Mouse (Mus musculus) forebrain, embryonic 12.5 days (tissue): ENCODE results near the gene Erich2. TPM values are rescaled to one million over a fixed set of nuclear protein-coding genes. Genes with fewer than 3 reads are reported as not detected.
"Not testable (repeated sequence)": the region's sequence is repeated elsewhere in the genome, so short reads cannot be mapped to it uniquely, and the experiment has no call there.

Experiments
- ATAC-seq: fragments of 200-750 bp; cut with Nextera tagmentation; 2 replicates; pipeline ENCODE4 v1.8.0; 2017; ENCODE audit warnings: moderate TSS enrichment; ENCODE audit not compliant: low FRiP score
- H3K27ac ChIP-seq: fragments of 300-500 bp; sonication (generic); 2 replicates; pipeline ENCODE4 v1.5.1; 2016; ENCODE audit warnings: mild to moderate bottlenecking
- H3K27me3 ChIP-seq: fragments of 300-500 bp; sonication (generic); 2 replicates; pipeline ENCODE4 v1.6.1; 2016; ENCODE audit warnings: mild to moderate bottlenecking
- H3K36me3 ChIP-seq: fragments of 300-500 bp; sonication (generic); replicated peaks from 2 replicates; pipeline ENCODE4 v1.6.1; 2016; ENCODE audit warnings: mild to moderate bottlenecking
- H3K4me1 ChIP-seq: fragments of 300-500 bp; sonication (generic); 2 replicates; pipeline ENCODE4 v1.6.1; 2016
- H3K4me2 ChIP-seq: fragments of 300-500 bp; sonication (generic); 2 replicates; pipeline ENCODE4 v1.6.1; 2016; ENCODE audit warnings: mild to moderate bottlenecking, moderate library complexity
- H3K4me3 ChIP-seq: fragments of 300-500 bp; sonication (generic); replicated peaks from 2 replicates; pipeline ENCODE4 v1.5.1; 2016; ENCODE audit warnings: mild to moderate bottlenecking
- H3K9ac ChIP-seq: fragments of 300-500 bp; sonication (generic); 2 replicates; pipeline ENCODE4 v1.6.1; 2016; ENCODE audit warnings: mild to moderate bottlenecking
- H3K9me3 ChIP-seq: fragments of 300-500 bp; sonication (generic); 2 replicates; pipeline ENCODE4 v1.6.1; 2016
- WGBS: fragments of 180-500 bp; shearing (Covaris S2); methylation state at CpG from one replicate; pipeline ENCODE4 v1.1.7; 2016; 5-methylcytosine and 5-hydroxymethylcytosine counted together
- polyA plus RNA-seq: library from polyadenylated mRNA; unstranded; fragments of >200 nt; fragmentation: Nextera tagmentation; extraction: Ambion mirVana; gene quantifications from 2 replicates; pipeline ENCODE4 v1.2.1, GENCODE M21; 2016

The Erich2 gene
- 1.3 and 1.4 TPM in 2 replicates for polyA plus RNA-seq

- H3K4me1 ChIP-seq: peaks cover 21% of the 10 kb centered on the region
- no peaks in the 10 kb centered on the region for H3K36me3 ChIP-seq
- H3K9me3 ChIP-seq: no peaks in the 10 kb centered on the region
- H3K27ac ChIP-seq: 0 out of 2 replicates have a peak within 1 kb of the TSS, but pooled peaks have one; percentile 15
- H3K4me2 ChIP-seq: peak within 1 kb of the TSS; percentile 81
- H3K27me3 ChIP-seq: 0 out of 2 replicates have a peak, but pooled peaks cover 8% of the 10 kb centered on the region
- H3K9ac ChIP-seq: peak within 1 kb of the TSS; percentile 53
- 10% methylated on average over 10 of the region's 10 CpGs for WGBS
- peak within 1 kb of the TSS; percentile 50 for H3K4me3 ChIP-seq
- ATAC-seq: peak; percentile 44
Measured at GRCm38 (mm10) chr2:70508496-70508895, at the start of gene Erich2. Gene Erich2 (plus strand): TSS chr2:70508819.

DNA sequence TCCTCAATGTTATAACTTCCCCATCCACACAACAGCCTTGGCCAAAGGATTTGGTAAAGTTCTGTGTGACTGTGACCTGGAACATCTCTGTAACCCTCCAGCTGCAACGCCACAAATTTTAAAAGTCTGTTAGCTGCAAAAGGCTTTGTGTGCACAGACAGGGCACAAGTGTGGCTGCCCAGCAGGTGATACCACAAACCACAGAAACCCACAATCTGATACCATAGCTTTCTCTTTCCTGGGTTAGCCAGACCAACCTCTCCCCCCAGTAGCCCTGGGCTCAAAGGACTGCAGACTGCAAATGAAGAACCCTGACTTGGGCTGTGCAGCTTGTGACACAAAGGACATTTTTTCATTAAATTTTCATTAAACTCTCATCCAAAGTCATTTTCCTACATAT lies 45.0 kb upstream of the Erich2 start:
- Histone ChIP-seq H3K27me3 (peaks cover 33% of the 10 kb centered on the region), H3K36me3 (no peaks in the 10 kb centered on the region), H3K9me3 (no peaks in the 10 kb centered on the region), H3K27ac (no peak overlapping the region), H3K4me1 (no peaks in the 10 kb centered on the region), H3K4me2 (no peak overlapping the region), H3K9ac (no peak overlapping the region), H3K4me3 (no peak overlapping the region)
- no peak for ATAC-seq
- WGBS: 87% methylated on average over 1 of the region's 1 CpGs

GRCm38 (mm10) chr2:70471136-70471535 lies 37.5 kb upstream of the Erich2 start:
- Histone ChIP-seq H3K36me3 (no peaks in the 10 kb centered on the region), H3K4me2 (no peak overlapping the region), H3K27ac (no peak overlapping the region), H3K27me3 (peaks cover 76% of the 10 kb centered on the region), H3K4me1 (peaks cover 51% of the 10 kb centered on the region), H3K4me3 (no peak overlapping the region), H3K9me3 (no peaks in the 10 kb centered on the region), H3K9ac (no peak overlapping the region)
- 4% methylated on average over 5 of the region's 5 CpGs for WGBS
- ATAC-seq: no peak

DNA sequence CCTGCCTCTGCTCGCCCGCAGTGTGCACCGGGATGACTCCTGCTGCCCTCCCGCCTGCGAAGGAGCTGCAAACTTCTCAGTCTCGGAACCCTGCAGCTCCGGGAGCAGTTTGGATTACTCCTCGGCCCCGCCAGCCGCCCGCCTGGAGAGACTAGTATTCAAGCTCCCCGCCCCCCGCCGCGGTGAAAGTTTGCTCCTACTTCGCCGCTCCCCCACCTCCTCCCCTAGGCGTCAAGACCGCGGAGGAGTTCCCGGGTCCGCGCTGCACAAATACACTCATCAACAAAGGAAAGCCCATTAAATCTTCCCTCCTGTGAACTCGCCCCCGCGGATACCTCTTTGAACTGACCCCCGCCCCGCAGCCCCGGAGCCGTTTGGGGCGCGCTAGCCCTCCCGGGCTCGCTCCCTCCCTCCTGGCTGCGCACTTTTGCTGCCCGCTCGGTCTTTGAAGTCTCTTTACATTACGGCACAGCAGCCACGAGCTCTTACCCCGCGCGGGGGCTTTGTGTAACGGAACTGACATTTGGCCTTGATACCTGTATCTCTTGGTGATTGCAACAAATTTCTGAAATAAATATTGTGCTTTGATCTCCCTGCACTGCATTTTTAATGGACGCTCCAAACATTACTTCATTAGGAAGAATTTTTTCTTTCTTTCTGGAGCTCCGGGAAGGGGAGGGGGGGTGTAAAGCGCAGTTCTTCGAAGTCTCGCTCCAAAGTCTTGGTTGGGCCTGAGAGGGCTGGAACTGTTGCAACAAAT lies 36.6 kb upstream of the Erich2 start:
- WGBS: under 1% methylated on average over 48 of the region's 48 CpGs
- no peak for ATAC-seq
- Histone ChIP-seq H3K4me3 (peak overlapping the region; percentile 32), H3K4me1 (peaks cover 60% of the 10 kb centered on the region), H3K27ac (no peak overlapping the region), H3K27me3 (peaks cover 77% of the 10 kb centered on the region), H3K9me3 (no peaks in the 10 kb centered on the region), H3K36me3 (no peaks in the 10 kb centered on the region), H3K4me2 (peak overlapping the region; percentile 62), H3K9ac (peak overlapping the region; percentile 22; the same call in 1 of the 2 replicates)

DNA sequence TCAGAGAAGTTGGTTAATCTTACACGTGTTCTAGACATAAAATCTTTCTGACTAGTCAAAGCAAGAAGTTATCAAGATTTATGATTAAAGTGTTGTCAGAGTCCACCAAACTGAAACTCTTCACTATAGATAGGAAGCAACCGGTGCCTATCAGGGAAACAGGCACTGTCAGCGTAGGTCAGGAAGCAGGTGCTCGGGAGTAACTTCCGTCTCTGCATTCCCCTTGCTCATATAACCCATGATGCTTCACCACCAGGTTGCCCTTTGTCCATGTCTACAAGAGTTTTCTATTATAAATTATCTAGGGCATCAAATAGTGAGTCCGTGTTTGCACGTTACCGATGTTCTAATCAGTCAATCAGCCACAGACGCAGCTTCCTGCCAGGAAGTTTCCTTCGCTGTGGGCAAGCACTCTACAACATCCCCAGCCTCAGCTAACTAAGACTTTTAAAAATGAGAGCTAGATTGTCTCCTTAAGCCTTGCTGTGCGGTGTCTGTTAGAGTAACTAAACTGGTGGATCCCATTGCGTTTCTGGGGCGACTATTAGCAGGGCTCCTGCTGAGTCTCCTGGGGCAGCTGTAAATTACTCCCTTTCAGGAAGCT lies 10.8 kb upstream of the Erich2 start:
- ATAC-seq: no peak
- Histone ChIP-seq H3K9me3 (no peaks in the 10 kb centered on the region), H3K4me3 (no peak overlapping the region), H3K27ac (no peak overlapping the region), H3K9ac (no peak overlapping the region), H3K4me2 (no peak overlapping the region), H3K27me3 (peaks cover 18% of the 10 kb centered on the region), H3K36me3 (no peaks in the 10 kb centered on the region), H3K4me1 (peaks cover 8% of the 10 kb centered on the region; the same call in 1 of the 2 replicates)
- 44% methylated on average over 13 of the region's 13 CpGs for WGBS

GRCm38 (mm10) chr2:70503436-70503835 lies 5.2 kb upstream of the Erich2 start:
- no peaks in the 10 kb centered on the region for H3K36me3 ChIP-seq
- peaks cover 7% of the 10 kb centered on the region for H3K27me3 ChIP-seq
- H3K9me3 ChIP-seq: no peaks in the 10 kb centered on the region
- no peak overlapping the region for H3K4me3 ChIP-seq
- WGBS: 83% methylated on average over 10 of the region's 10 CpGs
- no peak overlapping the region for H3K27ac ChIP-seq
- no peak overlapping the region for H3K9ac ChIP-seq
- H3K4me2 ChIP-seq: no peak overlapping the region
- ATAC-seq: no peak
- H3K4me1 ChIP-seq: peaks cover 15% of the 10 kb centered on the region

DNA sequence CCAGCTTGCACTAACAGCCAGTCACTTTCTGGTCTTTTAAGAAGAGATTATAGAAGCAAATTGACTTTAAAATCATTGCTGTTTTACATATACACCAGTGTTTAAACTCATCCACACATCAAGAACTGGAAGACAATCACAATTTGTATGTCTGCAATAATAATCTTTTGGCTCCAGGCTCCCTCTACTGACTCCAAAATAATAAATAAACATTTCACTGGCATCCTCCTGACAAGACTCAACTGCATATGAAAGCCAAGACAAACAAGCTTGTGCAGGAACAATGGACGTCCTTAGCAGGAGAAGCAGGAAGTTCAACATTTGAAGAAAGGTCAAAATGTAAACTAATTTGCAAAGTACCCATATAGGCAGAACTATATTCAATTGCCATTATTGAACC lies 3.4 kb upstream of the Erich2 start:
- no peak for ATAC-seq
- no peaks in the 10 kb centered on the region for H3K36me3 ChIP-seq
- no peaks in the 10 kb centered on the region for H3K9me3 ChIP-seq
- WGBS: 49% methylated on average over 1 of the region's 1 CpGs
- H3K9ac ChIP-seq: no peak overlapping the region
- peaks cover 21% of the 10 kb centered on the region for H3K4me1 ChIP-seq
- no peak overlapping the region for H3K27ac ChIP-seq
- H3K4me2 ChIP-seq: no peak overlapping the region
- no peak overlapping the region for H3K4me3 ChIP-seq
- peaks cover 6% of the 10 kb centered on the region; the same call in 1 of the 2 replicates for H3K27me3 ChIP-seq

GRCm38 (mm10) chr2:70505896-70506295 lies 2.7 kb upstream of the Erich2 start:
- Histone ChIP-seq H3K4me1 (peaks cover 21% of the 10 kb centered on the region), H3K4me2 (no peak overlapping the region), H3K36me3 (no peaks in the 10 kb centered on the region), H3K9ac (no peak overlapping the region), H3K27ac (no peak overlapping the region), H3K27me3 (peaks cover 8% of the 10 kb centered on the region; the same call in 1 of the 2 replicates), H3K4me3 (no peak overlapping the region), H3K9me3 (no peaks in the 10 kb centered on the region)
- WGBS: 53% methylated on average over 4 of the region's 4 CpGs
- no peak for ATAC-seq

DNA sequence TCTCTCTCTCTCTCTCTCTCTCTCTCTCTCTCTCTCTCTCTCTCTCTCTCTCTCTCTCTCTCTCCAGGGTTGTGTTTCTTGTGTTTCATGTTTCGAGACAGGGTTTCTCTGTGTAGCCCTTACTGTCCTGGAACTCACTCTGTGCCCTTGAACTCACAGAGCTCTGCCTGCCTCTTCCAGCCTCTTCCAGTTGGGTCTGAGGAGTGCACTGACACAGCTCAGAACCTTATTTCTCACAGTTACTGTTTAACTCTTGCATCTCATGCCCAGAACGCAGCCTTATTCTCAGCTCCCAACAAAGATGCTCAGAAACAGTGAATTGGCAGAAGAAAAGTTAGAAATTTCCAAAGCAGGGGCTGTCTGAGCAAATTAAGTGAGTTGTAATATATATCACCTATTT lies 2.2 kb upstream of the Erich2 start:
- Histone ChIP-seq H3K36me3 (no peaks in the 10 kb centered on the region), H3K9me3 (no peaks in the 10 kb centered on the region), H3K4me1 (peaks cover 21% of the 10 kb centered on the region), H3K27ac (no peak overlapping the region), H3K4me3 (no peak overlapping the region), H3K4me2 (no peak overlapping the region), H3K27me3 (0 out of 2 replicates have a peak, but pooled peaks cover 8% of the 10 kb centered on the region), H3K9ac (no peak overlapping the region)
- no peak for ATAC-seq
- WGBS: 75% methylated on average over 2 of the region's 2 CpGs

GRCm38 (mm10) chr2:70509021-70509632 lies 508 bp downstream of the Erich2 start:
- Histone ChIP-seq H3K36me3 (no peaks in the 10 kb centered on the region), H3K4me2 (peak overlapping the region; percentile 81), H3K9me3 (no peaks in the 10 kb centered on the region), H3K4me1 (peaks cover 21% of the 10 kb centered on the region), H3K27me3 (0 out of 2 replicates have a peak, but pooled peaks cover 8% of the 10 kb centered on the region), H3K9ac (peak overlapping the region; percentile 53), H3K27ac (0 out of 2 replicates have a peak overlapping the region, but pooled peaks have one; percentile 15), H3K4me3 (peak overlapping the region; percentile 50)
- ATAC-seq: peak; percentile 96
- under 1% methylated on average over 50 of the region's 56 CpGs for WGBS

GRCm38 (mm10) chr2:70538283-70538682 lies 29.7 kb downstream of the Erich2 start:
- not testable (repeated sequence) for H3K36me3 ChIP-seq, H3K27ac ChIP-seq, H3K9me3 ChIP-seq, ATAC-seq, H3K4me3 ChIP-seq, H3K4me1 ChIP-seq, H3K9ac ChIP-seq, H3K27me3 ChIP-seq, H3K4me2 ChIP-seq
- WGBS: 43% methylated on average over 7 of the region's 7 CpGs

DNA sequence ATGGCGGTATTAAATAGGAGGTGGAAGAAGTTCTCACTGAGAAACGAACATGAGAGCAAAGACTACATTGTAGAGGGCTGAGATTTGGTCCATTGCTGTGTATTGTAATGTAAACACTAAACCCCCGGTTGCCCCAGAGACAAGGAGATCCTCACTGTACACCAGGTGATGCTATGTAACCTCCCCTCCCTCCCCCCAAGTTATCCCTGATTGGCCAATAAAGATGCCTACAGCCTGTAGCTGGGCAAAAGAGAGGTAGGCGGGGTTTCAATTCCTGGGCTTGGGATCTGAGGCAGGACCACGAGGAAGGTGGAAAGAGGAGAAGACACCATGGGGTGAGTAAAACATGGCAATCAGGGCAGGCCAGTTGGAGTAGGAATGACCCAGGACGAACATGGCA lies 42.1 kb downstream of the Erich2 start:
- 68% methylated on average over 6 of the region's 6 CpGs for WGBS

More for the DNA sequence above, 42.1 kb downstream of the Erich2 start:
- Histone ChIP-seq H3K9ac (no peak overlapping the region), H3K4me2 (no peak overlapping the region), H3K36me3 (no peaks in the 10 kb centered on the region), H3K4me3 (no peak overlapping the region), H3K27ac (no peak overlapping the region), H3K27me3 (0 out of 2 replicates have a peak, but pooled peaks cover 1% of the 10 kb centered on the region), H3K9me3 (no peaks in the 10 kb centered on the region), H3K4me1 (no peaks in the 10 kb centered on the region)
- no peak for ATAC-seq
